Mouse (Mus musculus) CH12.LX (cell line): ENCODE data around the gene Abcd3. TPM values are rescaled to one million over a fixed set of nuclear protein-coding genes. Genes with fewer than 3 reads are reported as not detected.
A peak's percentile ranks its signal among the peaks of the same experiment; 100 is the strongest.

ENCODE experiments used
- DNase-seq: peaks from one replicate; pipeline ENCODE4 v3.0.0-alpha.2; 2013; ENCODE audit errors: extremely low read depth
- H3K27ac ChIP-seq: 2 replicates; pipeline ENCODE4 v1.5.1; 2012; ENCODE audit warnings: low read depth, mild to moderate bottlenecking, control low read depth, moderate library complexity; ENCODE audit not compliant: insufficient read depth
- H3K27me3 ChIP-seq: replicated peaks from 2 replicates; pipeline ENCODE3; 2012; ENCODE audit warnings: inconsistent platforms
- H3K36me3 ChIP-seq, 2 experiments: replicated peaks in 1 of 2; 2 replicates each; pipeline versions ENCODE3 to v1.6.1; 2012; ENCODE audit warnings: inconsistent platforms in 1 of 2, low read length in 1 of 2, mild to moderate bottlenecking in 1 of 2, mixed read lengths in 1 of 2, moderate library complexity in 1 of 2; ENCODE audit not compliant: control insufficient read depth in 1 of 2, insufficient read depth in 1 of 2
- H3K4me1 ChIP-seq, 2 experiments: 2 replicates each; pipeline ENCODE4 v1.6.1; 2012; ENCODE audit warnings: inconsistent platforms in 1 of 2, moderate library complexity in 1 of 2; ENCODE audit not compliant: insufficient read depth in 2 of 2, control insufficient read depth in 1 of 2
- H3K4me2 ChIP-seq: 2 replicates; pipeline ENCODE4 v1.6.1; 2012; ENCODE audit warnings: low read depth, mild to moderate bottlenecking, control low read depth; ENCODE audit not compliant: poor library complexity, insufficient read depth, severe bottlenecking
- H3K4me3 ChIP-seq, 3 experiments: fragments of 150-350 bp in 1 of 3; sonication (generic) in 1 of 3; replicated peaks in 1 of 3; 2 replicates each; pipeline versions ENCODE3 to v1.5.1; 2011 to 2012; ENCODE audit warnings: low read depth in 2 of 3, low read length in 2 of 3, mild to moderate bottlenecking in 2 of 3, moderate library complexity in 2 of 3, control low read depth in 1 of 3, improper control_type of control experiment in 1 of 3, inconsistent platforms in 1 of 3, mixed read lengths in 1 of 3; ENCODE audit not compliant: poor library complexity in 1 of 3
- H3K79me2 ChIP-seq: replicated peaks from 2 replicates; pipeline ENCODE4 v1.6.1; 2012; ENCODE audit warnings: mild to moderate bottlenecking, moderate library complexity; ENCODE audit not compliant: control insufficient read depth, poor library complexity, insufficient read depth, severe bottlenecking; ENCODE audit errors: extremely low read depth
- H3K9ac ChIP-seq: 2 replicates; pipeline ENCODE4 v1.6.1; 2012; ENCODE audit warnings: low read depth, mild to moderate bottlenecking, control low read depth, moderate library complexity; ENCODE audit not compliant: insufficient read depth
- H3K9me3 ChIP-seq: replicated peaks from 2 replicates; pipeline ENCODE3; 2012; ENCODE audit warnings: low read length, inconsistent platforms, mixed read lengths
- BHLHE40 ChIP-seq: IDR thresholded peaks from 2 replicates; pipeline ENCODE4 v1.6.1; 2011; ENCODE audit warnings: mild to moderate bottlenecking, low read depth, low read length, improper control_type of control experiment
- CTCF ChIP-seq, 2 experiments: IDR thresholded peaks in 1 of 2; conservative IDR thresholded peaks in 1 of 2; 2 replicates each; pipeline ENCODE4 v1.5.1; 2011 to 2012; ENCODE audit warnings: low read depth in 2 of 2, low read length in 2 of 2, improper control_type of control experiment in 1 of 2, inconsistent platforms in 1 of 2, mild to moderate bottlenecking in 1 of 2, moderate library complexity in 1 of 2
- E2F4 ChIP-seq: IDR thresholded peaks from 2 replicates; pipeline ENCODE4 v1.6.1; 2011; ENCODE audit warnings: low read depth, low read length, improper control_type of control experiment; ENCODE audit not compliant: insufficient replicate concordance
- ELF1 ChIP-seq: IDR thresholded peaks from 2 replicates; pipeline ENCODE4 v1.6.1; 2014; ENCODE audit warnings: low read depth, mild to moderate bottlenecking, inconsistent platforms, low read length, improper control_type of control experiment
- EP300 ChIP-seq: IDR thresholded peaks from 2 replicates; pipeline ENCODE4 v1.6.1; 2011; ENCODE audit warnings: low read length, improper control_type of control experiment
- ETS1 ChIP-seq: conservative IDR thresholded peaks from 2 replicates; pipeline ENCODE4 v1.6.1; 2012; ENCODE audit warnings: low read depth, mild to moderate bottlenecking, inconsistent platforms, low read length, improper control_type of control experiment, moderate library complexity
- IRF4 ChIP-seq: IDR thresholded peaks from 2 replicates; pipeline ENCODE4 v1.6.1; 2014; ENCODE audit warnings: low read depth, mild to moderate bottlenecking, inconsistent platforms, low read length, improper control_type of control experiment
- JUND ChIP-seq: conservative IDR thresholded peaks from 2 replicates; pipeline ENCODE4 v1.6.1; 2011; ENCODE audit warnings: low read depth, low read length, improper control_type of control experiment
- MAFK ChIP-seq: IDR thresholded peaks from 2 replicates; pipeline ENCODE4 v1.6.1; 2011; ENCODE audit warnings: low read length, improper control_type of control experiment; ENCODE audit not compliant: insufficient replicate concordance
- MAX ChIP-seq: IDR thresholded peaks from 2 replicates; pipeline ENCODE4 v1.6.1; 2011; ENCODE audit warnings: low read length, improper control_type of control experiment
- MAZ ChIP-seq: IDR thresholded peaks from 2 replicates; pipeline ENCODE4 v1.6.1; 2012; ENCODE audit warnings: low read depth, mild to moderate bottlenecking, inconsistent platforms, low read length, improper control_type of control experiment, moderate library complexity
- MEF2A ChIP-seq: IDR thresholded peaks from 2 replicates; pipeline ENCODE4 v1.6.1; 2014; ENCODE audit warnings: low read depth, mild to moderate bottlenecking, inconsistent platforms, low read length, improper control_type of control experiment, borderline replicate concordance
- MXI1 ChIP-seq: IDR thresholded peaks from 2 replicates; pipeline ENCODE4 v1.6.1; 2011; ENCODE audit warnings: mild to moderate bottlenecking, low read depth, low read length, improper control_type of control experiment
- MYC ChIP-seq: IDR thresholded peaks from 2 replicates; pipeline ENCODE4 v1.6.1; 2011; ENCODE audit warnings: low read depth, mild to moderate bottlenecking, improper control_type of control experiment, low read length
- NELFE ChIP-seq: IDR thresholded peaks from 2 replicates; pipeline ENCODE4 v1.6.1; 2011; ENCODE audit warnings: low read depth, low read length, improper control_type of control experiment
- POLR2A ChIP-seq: IDR thresholded peaks from 2 replicates; pipeline ENCODE4 v1.6.1; 2011; ENCODE audit warnings: low read depth, mild to moderate bottlenecking, improper control_type of control experiment, low read length
- RAD21 ChIP-seq: IDR thresholded peaks from 2 replicates; pipeline ENCODE4 v1.6.1; 2011; ENCODE audit warnings: low read depth, mild to moderate bottlenecking, low read length, improper control_type of control experiment, moderate library complexity
- RCOR1 ChIP-seq: conservative IDR thresholded peaks from 2 replicates; pipeline ENCODE4 v1.6.1; 2012; ENCODE audit warnings: low read depth, mild to moderate bottlenecking, inconsistent platforms, low read length, improper control_type of control experiment
- SIN3A ChIP-seq: IDR thresholded peaks from 2 replicates; pipeline ENCODE4 v1.6.1; 2012; ENCODE audit warnings: low read length, improper control_type of control experiment, inconsistent platforms
- SMC3 ChIP-seq: IDR thresholded peaks from 2 replicates; pipeline ENCODE4 v1.6.1; 2011; ENCODE audit warnings: low read depth, low read length, improper control_type of control experiment
- TCF12 ChIP-seq: IDR thresholded peaks from 2 replicates; pipeline ENCODE4 v1.6.1; 2014; ENCODE audit warnings: low read depth, mild to moderate bottlenecking, inconsistent platforms, low read length, improper control_type of control experiment
- UBTF ChIP-seq: IDR thresholded peaks from 2 replicates; pipeline ENCODE4 v1.6.1; 2012; ENCODE audit warnings: low read depth, mild to moderate bottlenecking, inconsistent platforms, low read length, improper control_type of control experiment, moderate library complexity
- USF2 ChIP-seq: conservative IDR thresholded peaks from 2 replicates; pipeline ENCODE4 v1.6.1; 2011; ENCODE audit warnings: low read depth, low read length, improper control_type of control experiment
- ZC3H11A ChIP-seq: IDR thresholded peaks from 2 replicates; pipeline ENCODE4 v1.6.1; 2012; ENCODE audit warnings: low read depth, mild to moderate bottlenecking, inconsistent platforms, low read length, improper control_type of control experiment
- ZNF384 ChIP-seq: IDR thresholded peaks from 2 replicates; pipeline ENCODE4 v1.6.1; 2012; ENCODE audit warnings: low read depth, low read length, improper control_type of control experiment, inconsistent platforms
- dilution Hi-C: fragments of 300-500 bp; cut with MboI; formaldehyde crosslinking; loops from 2 replicates; pipeline ENCODE4 v1.14.3; 2020; ENCODE audit warnings: low sequenced_read_pairs; ENCODE audit not compliant: extremely low pct_unique_long_range_greater_than_20kb, extremely low pct_ligation_motif_present
- in situ Hi-C: fragments of 300-500 bp; cut with MboI; formaldehyde crosslinking; loops from 3 replicates; pipeline ENCODE4 v1.14.3; 2019; ENCODE audit warnings: low sequenced_read_pairs, low pct_ligation_motif_present, low pct_unique_long_range_greater_than_20kb, mixed read lengths
- polyA plus RNA-seq: library from polyadenylated mRNA; unstranded; fragments of >175 nt; gene quantifications from 2 replicates; pipeline ENCODE4 v1.2.1, GENCODE M21; 2012; ENCODE audit warnings: low read depth; ENCODE audit not compliant: insufficient read length
- total RNA-seq, 2 experiments: library from RNA; depleted of rRNA; stranded (reverse); fragments of 300-350 nt in 1 of 2; fragments of >200 nt in 1 of 2; gene quantifications; 2 replicates each; pipeline ENCODE4 v1.2.3; 2012 to 2014

Abcd3 gene
- total and polyA plus RNA-seq, 3 experiments: 53.5 to 65.9 (median 53.8) TPM

- peak; percentile 64 for DNase-seq
- H3K9ac ChIP-seq: no peak overlapping the region
- H3K4me2 ChIP-seq: no peak overlapping the region
- TF ChIP-seq ZC3H11A: no peak; the same call in 1 of the 2 replicates
- TF ChIP-seq JUND: no peak
- TF ChIP-seq USF2: no peak
- TF ChIP-seq E2F4: no peak
- TF ChIP-seq MXI1: no peak
- no peak for TF ChIP-seq ETS1
- 0 out of 2 replicates have a peak, but pooled peaks have one; percentile 14 for TF ChIP-seq BHLHE40
- TF ChIP-seq MAFK: no peak
- no peak for TF ChIP-seq ZNF384
- TF ChIP-seq MAX: no peak
- no peak for TF ChIP-seq SIN3A
- no peak for TF ChIP-seq RCOR1
- TF ChIP-seq MEF2A: peak; percentile 19; the same call in 1 of the 2 replicates
- peak; percentile 59 to 84 for TF ChIP-seq CTCF (conservative IDR thresholded peaks at IDR 0.05 in 1 of 2, IDR thresholded peaks at IDR 0.05 in 1 of 2; ENCODE audit: low read depth in 2 of 2, low read length in 2 of 2)
- TF ChIP-seq IRF4: peak; percentile 15; the same call in 1 of the 2 replicates
- TF ChIP-seq MAZ: no peak
- TF ChIP-seq POLR2A: no peak
- no peak for TF ChIP-seq ELF1
- no peak for TF ChIP-seq TCF12
- peak; percentile 89 for TF ChIP-seq SMC3
- TF ChIP-seq RAD21: peak; percentile 68
- TF ChIP-seq UBTF: no peak
- 0 out of 2 replicates have a peak, but pooled peaks have one; percentile 19 for TF ChIP-seq MYC
- no peak for TF ChIP-seq EP300
- TF ChIP-seq NELFE: peak; percentile 30; the same call in 1 of the 2 replicates
- H3K79me2 ChIP-seq: no peaks in the 10 kb centered on the region
- in situ Hi-C loops (loop anchor here (25.0 kb wide), 1 partner anchor 574 kb away; the partner anchor contains the start of gene Rwdd3), dilution Hi-C loops (no loop called here)
- no peaks in the 10 kb centered on the region for H3K27me3 ChIP-seq
- peaks cover 0 to 14% of the 10 kb centered on the region in 2 experiments for H3K36me3 ChIP-seq
- no peak overlapping the region for H3K4me3 ChIP-seq
- no peaks in the 10 kb centered on the region for H3K9me3 ChIP-seq
- no peak overlapping the region for H3K27ac ChIP-seq
- peaks cover 0 to 12% of the 10 kb centered on the region in 2 experiments; a peak in 2 of 4 replicates for H3K4me1 ChIP-seq
These were observed 78.9 kb downstream of the Abcd3 start for GRCm38 (mm10) chr3:121736025-121736744.
